8 mouse cellular contexts compared by ENCODE assay signal in the genomic region with DNA sequence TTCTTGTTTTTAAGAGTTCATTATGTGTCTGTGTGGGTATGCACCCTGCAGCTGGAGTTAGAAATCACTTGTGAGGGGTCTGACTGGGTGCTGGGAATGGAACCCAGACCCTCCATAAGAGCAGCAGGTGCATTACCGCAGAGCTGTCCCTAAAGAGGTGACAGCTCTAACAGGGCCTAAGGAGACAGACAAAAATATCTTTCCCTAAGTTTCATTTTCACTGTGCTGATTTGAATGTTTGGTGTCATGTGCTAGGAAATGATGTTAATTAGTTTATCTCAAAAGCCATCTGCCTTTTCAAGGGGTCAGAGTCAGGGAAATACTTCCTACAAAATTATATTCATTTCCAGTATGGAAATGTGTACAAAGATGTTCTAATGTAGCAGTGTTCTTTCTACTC. TPM values are rescaled to one million over a fixed set of nuclear protein-coding genes. Genes with fewer than 3 reads are reported as not detected.
A peak's percentile ranks its signal among the peaks of the same experiment; 100 is the strongest.
DNase-seq lines count a peak whose midpoint lies in the region; ATAC-seq and TF ChIP-seq lines count a peak whose summit lies in the region.

A gene (plus strand): TSS at position 38 of the 400 bp plus-strand sequence.

- no peak within 1 kb of the TSS for H3K9ac ChIP-seq in heart, embryonic 12.5 days
- peak within 1 kb of the TSS; percentile 46 for H3K9ac ChIP-seq in MEL (ENCODE audit: control insufficient read depth, low read depth, low read length, poor library complexity, severe bottlenecking)
- H3K9ac ChIP-seq in hindbrain, embryonic 11.5 days (ENCODE audit: low read depth, low read length) = no peak within 1 kb of the TSS
- no peak within 1 kb of the TSS; the same call in 1 of the 2 replicates for H3K9ac ChIP-seq in liver, postnatal 0 days (replicated peaks)

- peaks cover 18% of the 10 kb centered on the region for H3K36me3 ChIP-seq in heart, embryonic 12.5 days
- peaks cover 0 to under 1% of the 10 kb centered on the region in 2 experiments; a peak in 1 of 4 replicates for H3K36me3 ChIP-seq in MEL (ENCODE audit: control insufficient read depth in 1 of 2, insufficient read depth in 2 of 2, low read length in 2 of 2)
- H3K36me3 ChIP-seq in hindbrain, embryonic 11.5 days (ENCODE audit: control insufficient read depth, insufficient read depth, low read length) = 0 out of 2 replicates have a peak, but pooled peaks cover 4% of the 10 kb centered on the region
- H3K36me3 ChIP-seq in liver, postnatal 0 days (replicated peaks; ENCODE audit: insufficient read depth, low read length) = peaks cover 43% of the 10 kb centered on the region

- no peaks in the 10 kb centered on the region for H3K79me2 ChIP-seq in MEL (ENCODE audit: control insufficient read depth, insufficient read depth, low read length, poor library complexity)

- no peaks in the 10 kb centered on the region for H3K27me3 ChIP-seq in heart, embryonic 12.5 days (replicated peaks)
- H3K27me3 ChIP-seq in MEL (ENCODE audit: control insufficient read depth in 1 of 2, insufficient read depth in 2 of 2, low read length in 2 of 2) = no peaks in the 10 kb centered on the region
- H3K27me3 ChIP-seq in hindbrain, embryonic 11.5 days (ENCODE audit: control insufficient read depth, insufficient read depth, low read length) = no peaks in the 10 kb centered on the region
- H3K27me3 ChIP-seq in liver, postnatal 0 days (ENCODE audit: insufficient read depth, low read length) = no peaks in the 10 kb centered on the region

- no peak for TF ChIP-seq CTCF in MEL (IDR thresholded peaks at IDR 0.05 in 2 of 3, conservative IDR thresholded peaks at IDR 0.05 in 1 of 3; ENCODE audit: control insufficient read depth in 1 of 3, insufficient read depth in 1 of 3, low read depth in 2 of 3, low read length in 3 of 3, poor library complexity in 1 of 3, severe bottlenecking in 1 of 3)
- no peak for TF ChIP-seq CTCF in liver, postnatal 0 days (IDR thresholded peaks at IDR 0.05; ENCODE audit: low read depth)

- peaks cover 41% of the 10 kb centered on the region for H3K4me1 ChIP-seq in heart, embryonic 12.5 days (replicated peaks)
- H3K4me1 ChIP-seq in MEL (ENCODE audit: control insufficient read depth in 1 of 2, insufficient read depth in 2 of 2, low read length in 2 of 2) = no peaks in the 10 kb centered on the region
- H3K4me1 ChIP-seq in hindbrain, embryonic 11.5 days (replicated peaks; ENCODE audit: control insufficient read depth, insufficient read depth, low read length) = peaks cover 16% of the 10 kb centered on the region
- H3K4me1 ChIP-seq in liver, postnatal 0 days (ENCODE audit: insufficient read depth) = peaks cover 11% of the 10 kb centered on the region

- H3K27ac ChIP-seq in heart, embryonic 12.5 days (ENCODE audit: poor library complexity, severe bottlenecking) = peak within 1 kb of the TSS; percentile 91
- H3K27ac ChIP-seq in MEL (ENCODE audit: control insufficient read depth, low read depth, low read length) = peak within 1 kb of the TSS; percentile 24; the same call in 1 of the 2 replicates
- H3K27ac ChIP-seq in hindbrain, embryonic 11.5 days (ENCODE audit: low read depth, low read length) = peak within 1 kb of the TSS; percentile 60
- 0 out of 2 replicates have a peak within 1 kb of the TSS, but pooled peaks have one; percentile 60 for H3K27ac ChIP-seq in liver, postnatal 0 days (ENCODE audit: low read depth)

- no peak for ATAC-seq in heart, embryonic 12.5 days (ENCODE audit: insufficient number of reproducible peaks, low FRiP score)
- no peak for ATAC-seq in hindbrain, embryonic 11.5 days (ENCODE audit: low FRiP score)
- ATAC-seq in liver, postnatal 0 days = no peak

- peak within 1 kb of the TSS; percentile 64 for H3K4me2 ChIP-seq in heart, embryonic 12.5 days
- H3K4me2 ChIP-seq in hindbrain, embryonic 11.5 days (replicated peaks; ENCODE audit: low read depth, low read length) = peak within 1 kb of the TSS; percentile 12
- H3K4me2 ChIP-seq in liver, postnatal 0 days (ENCODE audit: low read depth, low read length) = peak within 1 kb of the TSS; percentile 74

- 71% methylated on average over 1 of the region's 1 CpGs for WGBS in heart, embryonic 12.5 days
- WGBS in hindbrain, embryonic 11.5 days = 83% methylated on average over 1 of the region's 1 CpGs
- 97% methylated on average over 1 of the region's 1 CpGs for WGBS in liver, postnatal 0 days (ENCODE audit: insufficient replicate concordance)

- no peak for DNase-seq in heart, adult 8-10 months (ENCODE audit: low spot score)
- no peak for DNase-seq in MEL (ENCODE audit: low read depth, low spot score)
- no peak for DNase-seq in hindbrain, embryonic 11.5 days (ENCODE audit: low spot score)
- DNase-seq in liver, postnatal 0 days = no peak
- no peak for DNase-seq in layer of hippocampus, postnatal 36 days
- no peak for DNase-seq in frontal cortex, postnatal 25 days (ENCODE audit: low spot score in 2 of 2)
- no peak for DNase-seq in adrenal gland, adult 2 months

- TF ChIP-seq RAD21 in MEL (IDR thresholded peaks at IDR 0.05; ENCODE audit: low read depth, low read length) = no peak

- no peak for TF ChIP-seq POLR2A in MEL (IDR thresholded peaks at IDR 0.05; ENCODE audit: control insufficient read depth in 1 of 2, insufficient read depth in 1 of 2, low read depth in 1 of 2, low read length in 2 of 2, poor library complexity in 1 of 2)

- H3K9me3 ChIP-seq in heart, embryonic 12.5 days (replicated peaks) = no peaks in the 10 kb centered on the region
- H3K9me3 ChIP-seq in MEL (replicated peaks; ENCODE audit: insufficient read depth, low read length) = no peaks in the 10 kb centered on the region
- H3K9me3 ChIP-seq in hindbrain, embryonic 11.5 days (ENCODE audit: control insufficient read depth, low read length) = no peaks in the 10 kb centered on the region
- no peaks in the 10 kb centered on the region for H3K9me3 ChIP-seq in liver, postnatal 0 days (ENCODE audit: low read length)

- TF ChIP-seq EP300 in MEL (IDR thresholded peaks at IDR 0.05; ENCODE audit: low read depth in 1 of 2, low read length in 2 of 2) = no peak
- TF ChIP-seq EP300 in liver, postnatal 0 days (IDR thresholded peaks at IDR 0.05; ENCODE audit: low read depth) = no peak

- peak within 1 kb of the TSS; percentile 37 for H3K4me3 ChIP-seq in heart, embryonic 12.5 days
- peak within 1 kb of the TSS; percentile 48 for H3K4me3 ChIP-seq in MEL (ENCODE audit: control insufficient read depth in 1 of 2, insufficient read depth in 1 of 2, low read depth in 2 of 2, low read length in 2 of 2)
- no peak within 1 kb of the TSS for H3K4me3 ChIP-seq in hindbrain, embryonic 11.5 days (ENCODE audit: low read depth, low read length)
- H3K4me3 ChIP-seq in liver, postnatal 0 days (ENCODE audit: low read depth, low read length) = peak within 1 kb of the TSS; percentile 28

TF ChIP-seq in MEL, 35 proteins besides CTCF, POLR2A, EP300 and RAD21:
- no peak for TF ChIP-seq POLR2AphosphoS5 (IDR thresholded peaks at IDR 0.05; ENCODE audit: borderline replicate concordance, low read depth, low read length)
- no peak for TF ChIP-seq MEF2A (IDR thresholded peaks at IDR 0.05; ENCODE audit: extremely low read depth, insufficient replicate concordance, low read depth, low read length, poor library complexity, severe bottlenecking)
- TF ChIP-seq MAX (IDR thresholded peaks at IDR 0.05; ENCODE audit: low read length) = no peak
- no peak for TF ChIP-seq CHD1 (IDR thresholded peaks at IDR 0.05; ENCODE audit: low read depth, low read length)
- no peak for TF ChIP-seq ELF1 (IDR thresholded peaks at IDR 0.05; ENCODE audit: low read depth, low read length)
- no peak for TF ChIP-seq NELFE (IDR thresholded peaks at IDR 0.05; ENCODE audit: low read depth, low read length)
- no peak for TF ChIP-seq USF1 (IDR thresholded peaks at IDR 0.05; ENCODE audit: low read depth, low read length)
- TF ChIP-seq BHLHE40 (IDR thresholded peaks at IDR 0.05; ENCODE audit: borderline replicate concordance, low read depth, low read length) = no peak
- no peak for TF ChIP-seq RCOR1 (IDR thresholded peaks at IDR 0.05; ENCODE audit: low read depth, low read length)
- TF ChIP-seq TCF12 (IDR thresholded peaks at IDR 0.05; ENCODE audit: low read depth, low read length) = no peak
- no peak for TF ChIP-seq ZKSCAN1 (IDR thresholded peaks at IDR 0.05; ENCODE audit: low read depth, low read length)
- TF ChIP-seq SMC3 (IDR thresholded peaks at IDR 0.05; ENCODE audit: low read depth, low read length) = no peak
- TF ChIP-seq MYB (IDR thresholded peaks at IDR 0.05; ENCODE audit: low read depth, low read length) = no peak
- TF ChIP-seq GATA1 (IDR thresholded peaks at IDR 0.05; ENCODE audit: low read depth, low read length) = no peak
- TF ChIP-seq CHD2 (IDR thresholded peaks at IDR 0.05; ENCODE audit: low read length) = no peak
- TF ChIP-seq MXI1 (IDR thresholded peaks at IDR 0.05; ENCODE audit: low read depth, low read length) = no peak
- no peak for TF ChIP-seq POLR2AphosphoS2 (IDR thresholded peaks at IDR 0.05; ENCODE audit: low read length)
TF ChIP-seq in MEL: peak in this region for 0.

RNA-seq across cellular contexts. Expression of the gene that starts here (rescaled TPM):
- polyA plus RNA-seq in heart, embryonic 12.5 days (2016; fragmentation: Nextera tagmentation; extraction: Ambion mirVana) = not detected in 2 replicates
- total RNA-seq in heart, adult 8-10 months (2022) = not detected
- total RNA-seq in MEL (2012; rRNA removed) = not detected in 2 replicates
- not detected for polyA plus RNA-seq in MEL (2012; ENCODE audit: insufficient read depth in 1 of 2, insufficient read length in 2 of 2, low read depth in 1 of 2, low replicate concordance in 2 of 2, missing spikeins in 1 of 2)
- polyA plus RNA-seq in hindbrain, embryonic 11.5 days (2014; fragmentation: Nextera tagmentation; extraction: Ambion mirVana) = not detected in 2 replicates
- polyA plus RNA-seq in liver, postnatal 0 days (2015; fragmentation: Nextera tagmentation; extraction: Ambion mirVana) = not detected in 2 replicates
- not detected for total RNA-seq in layer of hippocampus, postnatal 36 days (2021)
- not detected for total RNA-seq in adrenal gland, adult 2 months (2021)
- polyA plus RNA-seq in adrenal gland, adult 2 months (2012; rRNA removed) = not detected in 2 replicates

Comparison
In these comparisons a context has a peak if more than half of its experiments do, and no peak if none do; other contexts are left out.
1. H3K27ac ChIP-seq: peak in every context shown above with its lines; median percentile 91 in heart, embryonic 12.5 days; 60 in hindbrain, embryonic 11.5 days; 60 in liver, postnatal 0 days; 24 in MEL.
2. H3K4me2 ChIP-seq: peak in every context shown above with its lines; median percentile 74 in liver, postnatal 0 days; 64 in heart, embryonic 12.5 days; 12 in hindbrain, embryonic 11.5 days.